Mouse (Mus musculus) liver, embryonic 14.5 days (tissue): ENCODE data around the gene Vax1. TPM values are rescaled to one million over a fixed set of nuclear protein-coding genes. Genes with fewer than 3 reads are reported as not detected.

Experiments used
- ATAC-seq: fragments of 200-750 bp; cut with Nextera tagmentation; 2 replicates; pipeline ENCODE4 v1.8.0; 2017; ENCODE audit warnings: moderate number of reproducible peaks, mild to moderate bottlenecking, moderate library complexity; ENCODE audit not compliant: insufficient read depth
- DNase-seq, 3 experiments: peaks; one replicate each; pipeline ENCODE4 v3.0.0-alpha.2; 2012 to 2013; ENCODE audit warnings: low read depth in 3 of 3, low spot score in 3 of 3
- H3K27ac ChIP-seq: fragments of 300-500 bp; sonication (generic); 2 replicates; pipeline ENCODE4 v1.5.1; 2014; ENCODE audit warnings: moderate library complexity, mild to moderate bottlenecking, control low read depth, inconsistent platforms
- H3K27me3 ChIP-seq: fragments of 300-500 bp; sonication (generic); 2 replicates; pipeline ENCODE4 v1.6.1; 2014; ENCODE audit warnings: mild to moderate bottlenecking, low read length, moderate library complexity; ENCODE audit not compliant: control insufficient read depth, insufficient read depth
- H3K36me3 ChIP-seq: fragments of 300-500 bp; sonication (generic); replicated peaks from 2 replicates; pipeline ENCODE4 v1.6.1; 2014; ENCODE audit warnings: low read depth; ENCODE audit not compliant: control insufficient read depth, insufficient read depth
- H3K4me1 ChIP-seq, 2 experiments: fragments of 200-500 bp in 1 of 2; fragments of 300-500 bp in 1 of 2; sonication (generic) in 1 of 2; replicated peaks; 2 replicates each; pipeline ENCODE4 v1.6.1; 2012 to 2014; ENCODE audit warnings: antibody characterized with exemption in 1 of 2, inconsistent platforms in 1 of 2, low read length in 1 of 2; ENCODE audit not compliant: control insufficient read depth in 2 of 2, insufficient read depth in 2 of 2
- H3K4me2 ChIP-seq: fragments of 300-500 bp; sonication (generic); 2 replicates; pipeline ENCODE4 v1.6.1; 2014; ENCODE audit warnings: low read depth, mild to moderate bottlenecking, control low read depth, moderate library complexity
- H3K4me3 ChIP-seq, 2 experiments: fragments of 200-500 bp in 1 of 2; fragments of 300-500 bp in 1 of 2; sonication (generic) in 1 of 2; 2 replicates each; pipeline ENCODE4 v1.5.1; 2012 to 2014; ENCODE audit warnings: low read depth in 2 of 2, low read length in 2 of 2, mild to moderate bottlenecking in 2 of 2, control low read depth in 1 of 2, inconsistent platforms in 1 of 2, moderate library complexity in 1 of 2; ENCODE audit not compliant: insufficient read depth in 1 of 2
- H3K9ac ChIP-seq: fragments of 300-500 bp; sonication (generic); replicated peaks from 2 replicates; pipeline ENCODE4 v1.6.1; 2014; ENCODE audit warnings: mild to moderate bottlenecking, control low read depth, moderate library complexity
- H3K9me3 ChIP-seq: fragments of 300-500 bp; sonication (generic); 2 replicates; pipeline ENCODE4 v1.6.1; 2016; ENCODE audit warnings: low read length, mixed read lengths; ENCODE audit not compliant: control insufficient read depth
- CTCF ChIP-seq: IDR thresholded peaks from 2 replicates; pipeline ENCODE4 v1.5.1; 2016; ENCODE audit warnings: antibody characterized with exemption, low read depth, control low read depth
- EP300 ChIP-seq: IDR thresholded peaks from 2 replicates; pipeline ENCODE4 v1.6.1; 2016; ENCODE audit warnings: antibody characterized with exemption, low read depth
- WGBS: fragments of 180-500 bp; shearing (Covaris S2); extraction: QIAGEN DNeasy Blood & Tissue Kit; methylation state at CpG from one replicate; pipeline ENCODE4 v1.1.7; 2014; ENCODE audit not compliant: insufficient replicate concordance; 5-methylcytosine and 5-hydroxymethylcytosine counted together
- polyA plus RNA-seq, 2 experiments: library from polyadenylated mRNA; depleted of rRNA in 1 of 2; stranded (reverse) in 1 of 2; unstranded in 1 of 2; fragments of >200 nt; fragmentation: Nextera tagmentation in 1 of 2; extraction: Ambion mirVana in 1 of 2; gene quantifications; 2 replicates each; pipeline versions ENCODE4 v1.2.1 to v1.2.3; 2012 to 2014

The Vax1 gene
- polyA plus RNA-seq, 2 experiments = not detected

GRCm38 (mm10) chr19:59198161-59198560, 28.3 kb upstream of the Vax1 start:
- peaks cover 47% of the 10 kb centered on the region for H3K27me3 ChIP-seq
- TF ChIP-seq CTCF (peak; percentile 95), EP300 (no peak)
- no peak overlapping the region for H3K27ac ChIP-seq
- DNase-seq = peak; percentile 3 to 14 (median 14)
- no peaks in the 10 kb centered on the region; the same call in 1 of the 2 replicates for H3K9me3 ChIP-seq
- no peak overlapping the region for H3K4me3 ChIP-seq
- H3K9ac ChIP-seq = no peak overlapping the region
- WGBS = 29% methylated on average over 7 of the region's 7 CpGs
- no peaks in the 10 kb centered on the region for H3K4me1 ChIP-seq
- H3K4me2 ChIP-seq = no peak overlapping the region
- H3K36me3 ChIP-seq = no peaks in the 10 kb centered on the region
- no peak for ATAC-seq

GRCm38 (mm10) chr19:59196111-59196666, 26.3 kb upstream of the Vax1 start:
- ATAC-seq = no peak
- TF ChIP-seq CTCF (peak; percentile 58), EP300 (no peak)

DNA sequence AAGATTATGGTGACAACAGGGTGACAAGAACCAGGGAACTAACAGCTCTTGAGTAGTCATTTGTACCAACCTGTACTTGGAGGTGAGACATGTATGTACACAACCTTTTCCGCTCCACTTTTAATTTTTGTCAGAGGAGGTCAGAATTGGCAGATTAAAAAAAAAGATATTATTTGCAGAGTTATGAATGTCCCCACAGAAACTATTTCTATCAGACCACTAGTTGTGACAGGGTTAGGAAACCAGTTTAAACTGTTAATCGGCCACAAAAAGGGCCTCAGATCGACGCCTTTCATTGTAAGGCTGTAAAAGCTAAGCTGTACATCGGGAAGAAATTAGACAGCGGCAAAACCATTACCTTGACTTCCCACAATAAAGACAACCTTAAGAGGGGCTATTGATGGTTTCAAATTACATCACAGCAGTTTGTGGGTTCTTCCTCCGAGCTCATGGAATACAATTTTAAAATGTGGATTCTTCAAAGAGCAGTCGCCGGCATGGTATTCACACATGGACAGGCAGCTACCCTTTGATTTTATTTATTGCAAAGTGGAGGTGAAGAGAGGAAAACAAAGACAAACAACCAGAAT, 25.4 kb upstream of the Vax1 start:
- H3K36me3 ChIP-seq = no peaks in the 10 kb centered on the region
- no peak for DNase-seq
- H3K9ac ChIP-seq = no peak overlapping the region
- no peaks in the 10 kb centered on the region; the same call in 1 of the 2 replicates for H3K9me3 ChIP-seq
- TF ChIP-seq CTCF = no peak
- TF ChIP-seq EP300 = no peak
- peaks cover 71% of the 10 kb centered on the region for H3K27me3 ChIP-seq
- no peak overlapping the region for H3K4me2 ChIP-seq
- H3K4me3 ChIP-seq = no peak overlapping the region
- ATAC-seq = no peak
- no peak overlapping the region for H3K27ac ChIP-seq
- 9% methylated on average over 9 of the region's 9 CpGs for WGBS
- H3K4me1 ChIP-seq = no peaks in the 10 kb centered on the region

More at GRCm38 (mm10) chr19:59196111-59196666, 26.3 kb upstream of the Vax1 start:
- no peaks in the 10 kb centered on the region for H3K4me1 ChIP-seq
- DNase-seq = no peak
- H3K4me2 ChIP-seq = no peak overlapping the region
- H3K9me3 ChIP-seq = no peaks in the 10 kb centered on the region; the same call in 1 of the 2 replicates
- no peak overlapping the region for H3K9ac ChIP-seq
- H3K27me3 ChIP-seq = peaks cover 64% of the 10 kb centered on the region
- no peaks in the 10 kb centered on the region for H3K36me3 ChIP-seq
- H3K4me3 ChIP-seq = no peak overlapping the region
- 5% methylated on average over 15 of the region's 15 CpGs for WGBS
- no peak overlapping the region for H3K27ac ChIP-seq

DNA sequence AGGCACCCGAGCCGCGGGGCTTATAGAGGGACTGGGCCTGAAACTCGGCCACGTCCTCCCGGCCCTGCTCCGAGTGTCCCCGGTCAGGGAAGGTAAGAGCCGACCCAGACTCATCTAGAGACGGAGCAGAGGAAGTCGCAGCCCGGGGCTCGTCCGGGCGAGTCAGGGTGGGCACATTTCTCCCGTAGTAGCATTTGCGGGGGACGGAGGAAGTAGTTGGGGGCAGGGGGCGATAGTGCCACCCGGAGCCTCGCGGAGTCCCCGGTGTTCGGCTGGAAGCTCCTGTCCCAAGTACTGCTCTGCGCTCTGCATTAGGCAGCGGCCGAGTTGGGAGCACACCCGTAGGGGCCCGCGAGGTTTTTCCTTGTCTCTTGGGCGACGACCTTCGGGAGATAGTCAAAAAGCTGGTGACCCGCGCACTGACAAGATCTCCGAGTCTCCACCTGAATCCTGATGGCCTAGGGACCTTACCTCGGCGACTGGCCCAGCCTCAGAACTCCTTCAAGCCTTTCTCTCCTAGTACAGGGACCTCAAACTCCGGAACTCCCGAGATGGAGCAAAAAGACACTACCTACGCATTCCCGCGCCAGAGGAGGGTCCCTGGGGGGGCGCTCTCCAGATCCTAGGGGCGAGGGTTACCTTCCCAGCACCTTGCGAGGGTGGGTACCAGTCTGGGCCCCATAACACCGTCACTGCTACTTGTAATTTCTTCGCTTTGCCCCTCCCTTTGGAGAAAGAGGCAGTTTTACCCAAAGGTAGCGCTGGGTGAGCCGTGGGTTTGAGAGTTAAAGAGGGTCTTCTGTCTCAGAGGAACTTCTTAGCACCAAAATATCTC, 24.3 kb upstream of the Vax1 start:
- H3K9ac ChIP-seq = no peak overlapping the region
- WGBS = 1% methylated on average over 50 of the region's 50 CpGs
- peaks cover 71% of the 10 kb centered on the region for H3K27me3 ChIP-seq
- no peak overlapping the region for H3K4me3 ChIP-seq
- DNase-seq = no peak
- H3K4me1 ChIP-seq = no peaks in the 10 kb centered on the region
- H3K36me3 ChIP-seq = no peaks in the 10 kb centered on the region
- no peak for ATAC-seq
- TF ChIP-seq EP300 = no peak
- no peak for TF ChIP-seq CTCF
- H3K27ac ChIP-seq = no peak overlapping the region
- no peak overlapping the region for H3K4me2 ChIP-seq
- H3K9me3 ChIP-seq = no peaks in the 10 kb centered on the region

- Histone ChIP-seq H3K36me3 (no peaks in the 10 kb centered on the region), H3K27ac (no peak overlapping the region), H3K4me1 (no peaks in the 10 kb centered on the region), H3K27me3 (peaks cover 75% of the 10 kb centered on the region), H3K4me3 (no peak overlapping the region), H3K4me2 (no peak overlapping the region), H3K9ac (no peak overlapping the region), H3K9me3 (no peaks in the 10 kb centered on the region)
- no peak for TF ChIP-seq CTCF
- TF ChIP-seq EP300 = no peak
- no peak for ATAC-seq
- 1% methylated on average over 10 of the region's 10 CpGs for WGBS
- DNase-seq = no peak
These were observed 23.6 kb upstream of the Vax1 start for GRCm38 (mm10) chr19:59193456-59193855.
